ENCODE assay signal across 9 mouse cellular contexts in the genomic region with DNA sequence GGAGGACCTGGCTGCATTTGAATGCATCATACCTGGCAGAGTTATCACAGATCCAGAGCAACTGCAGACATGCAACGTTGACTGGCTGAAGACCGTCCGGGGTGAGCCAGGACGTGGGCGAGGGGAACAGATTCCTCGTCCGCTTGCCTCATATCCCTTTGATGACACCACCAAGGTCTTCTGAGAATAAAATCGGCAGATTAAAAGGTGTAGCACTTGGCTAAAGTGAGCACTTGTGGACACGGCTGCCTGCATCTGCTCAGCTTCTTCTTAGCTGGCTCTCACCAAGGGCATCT. TPM values are rescaled to one million over a fixed set of nuclear protein-coding genes. Genes with fewer than 3 reads are reported as not detected.
A peak's percentile ranks its signal among the peaks of the same experiment; 100 is the strongest.
DNase-seq lines count a peak whose midpoint lies in the region; ATAC-seq and TF ChIP-seq lines count a peak whose summit lies in the region.
"Had no signal": no experiment of that assay in that cellular context is flagged by ENCODE, and none has a peak within 500 bp of the region (broad histone marks: within the 10 kb centered on the region; RNA-seq: fewer than 3 reads in every experiment).

No protein-coding gene starts in this region.

- no peak overlapping the region for H3K9ac ChIP-seq in neural tube, embryonic 11.5 days (ENCODE audit: low read length)
- no peak overlapping the region for H3K9ac ChIP-seq in limb, embryonic 14.5 days (ENCODE audit: low read depth, low read length, severe bottlenecking)
- H3K9ac ChIP-seq in stomach, embryonic 15.5 days, result no peak overlapping the region

- ATAC-seq in neural tube, embryonic 11.5 days (ENCODE audit: insufficient read depth, low FRiP score, low TSS enrichment), result no peak
- ATAC-seq in limb, embryonic 14.5 days (ENCODE audit: low FRiP score, low read depth), result no peak
- no peak for ATAC-seq in stomach, embryonic 15.5 days (ENCODE audit: insufficient read depth, low FRiP score, low read depth)

- H3K27me3 ChIP-seq in neural tube, embryonic 11.5 days (ENCODE audit: control insufficient read depth, insufficient read depth, low read length), result no peaks in the 10 kb centered on the region
- H3K27me3 ChIP-seq in limb, embryonic 14.5 days (ENCODE audit: control insufficient read depth, insufficient read depth, low read length), result no peaks in the 10 kb centered on the region
- H3K27me3 ChIP-seq in stomach, embryonic 15.5 days (replicated peaks), result no peaks in the 10 kb centered on the region
- H3K27me3 ChIP-seq: CH12.LX had no signal

- intact Hi-C loops in gastrocnemius, postnatal 14 days (cut with DNase I; ENCODE audit: low total_unique reads), result no loop called here

- WGBS in neural tube, embryonic 11.5 days, result 94% methylated on average over 9 of the region's 9 CpGs
- 93% methylated on average over 9 of the region's 9 CpGs for WGBS in limb, embryonic 14.5 days
- WGBS in stomach, embryonic 15.5 days, result 93% methylated on average over 9 of the region's 9 CpGs

- H3K9me3 ChIP-seq in neural tube, embryonic 11.5 days (ENCODE audit: control insufficient read depth, low read length), result no peaks in the 10 kb centered on the region
- no peaks in the 10 kb centered on the region for H3K9me3 ChIP-seq in limb, embryonic 14.5 days (ENCODE audit: control insufficient read depth, low read length)
- no peaks in the 10 kb centered on the region for H3K9me3 ChIP-seq in stomach, embryonic 15.5 days

- H3K4me2 ChIP-seq in neural tube, embryonic 11.5 days (ENCODE audit: low read depth), result 0 out of 2 replicates have a peak overlapping the region, but pooled peaks have one; percentile 55
- H3K4me2 ChIP-seq in limb, embryonic 14.5 days (replicated peaks; ENCODE audit: low read depth, low read length, severe bottlenecking), result peak overlapping the region; percentile 64; the same call in 1 of the 2 replicates
- peak overlapping the region; percentile 73 for H3K4me2 ChIP-seq in stomach, embryonic 15.5 days

- H3K4me1 ChIP-seq in neural tube, embryonic 11.5 days (ENCODE audit: control insufficient read depth, insufficient read depth, low read length), result no peaks in the 10 kb centered on the region
- H3K4me1 ChIP-seq in limb, embryonic 14.5 days (ENCODE audit: control insufficient read depth, insufficient read depth, low read length), result peaks cover 7% of the 10 kb centered on the region; the same call in 1 of the 2 replicates
- peaks cover 7% of the 10 kb centered on the region; the same call in 1 of the 2 replicates for H3K4me1 ChIP-seq in stomach, embryonic 15.5 days

- TF ChIP-seq POLR2A in limb, embryonic 14.5 days (IDR thresholded peaks at IDR 0.05; ENCODE audit: borderline replicate concordance, extremely low read depth, insufficient read depth, insufficient read length), result no peak

- no peak overlapping the region for H3K27ac ChIP-seq in neural tube, embryonic 11.5 days (ENCODE audit: low read depth, low read length)
- no peak overlapping the region for H3K27ac ChIP-seq in limb, embryonic 14.5 days (replicated peaks; ENCODE audit: low read depth, low read length)
- no peak overlapping the region for H3K27ac ChIP-seq in stomach, embryonic 15.5 days

- no peaks in the 10 kb centered on the region for H3K36me3 ChIP-seq in neural tube, embryonic 11.5 days (ENCODE audit: control insufficient read depth, insufficient read depth, low read length)
- H3K36me3 ChIP-seq in limb, embryonic 14.5 days (ENCODE audit: control insufficient read depth, insufficient read depth, low read length), result no peaks in the 10 kb centered on the region
- 0 out of 2 replicates have a peak, but pooled peaks cover under 1% of the 10 kb centered on the region for H3K36me3 ChIP-seq in stomach, embryonic 15.5 days

- DNase-seq in gastrocnemius, postnatal 14 days, result peak; percentile 9
- no peak for DNase-seq in gastrocnemius, postnatal 10 days
- DNase-seq in neural tube, embryonic 11.5 days (ENCODE audit: low spot score), result no peak
- DNase-seq in neural tube, embryonic 10.5 days (ENCODE audit: extremely low spot score, low spot score), result no peak
- no peak for DNase-seq in limb, embryonic 14.5 days (ENCODE audit: low spot score)
- no peak for DNase-seq in gastrocnemius, adult 18-20 months (ENCODE audit: low spot score)
- no peak for DNase-seq in thymus, postnatal 36 days

- no peak overlapping the region for H3K4me3 ChIP-seq in neural tube, embryonic 11.5 days (ENCODE audit: low read depth, low read length)
- peak overlapping the region; percentile 59; the same call in 1 of the 2 replicates for H3K4me3 ChIP-seq in limb, embryonic 14.5 days (replicated peaks; ENCODE audit: low read length)
- no peak overlapping the region for H3K4me3 ChIP-seq in stomach, embryonic 15.5 days (replicated peaks)

RNA-seq across cellular contexts. Expression of gene D2hgdh, which starts 1.8 kb away (rescaled TPM):
- total RNA-seq in gastrocnemius, postnatal 14 days (2021), result 10 to 100 TPM; 24.8 to 25.8 TPM
- total RNA-seq in gastrocnemius, postnatal 10 days (2021), result 10 to 100 TPM; 19.5 to 24.4 TPM
- polyA plus RNA-seq in neural tube, embryonic 11.5 days (2014; fragmentation: Nextera tagmentation; extraction: Ambion mirVana), result 11.7 and 13.0 TPM in 2 replicates
- 25.1 and 34.0 TPM in 2 replicates for polyA plus RNA-seq in limb, embryonic 14.5 days (2012; rRNA removed)
- 11.2 and 13.2 TPM in 2 replicates for polyA plus RNA-seq in limb, embryonic 14.5 days (2014; fragmentation: Nextera tagmentation; extraction: Ambion mirVana)
- 13.0 and 15.7 TPM in 2 replicates for polyA plus RNA-seq in stomach, embryonic 15.5 days (2015; fragmentation: Nextera tagmentation; extraction: Ambion mirVana)
- total RNA-seq in gastrocnemius, adult 18-20 months (2021), result 10 to 100 TPM; 19.4 to 23.4 TPM

RNA-seq across cellular contexts. Expression of gene Ing5, which starts 22.7 kb away (rescaled TPM):
- total RNA-seq in gastrocnemius, postnatal 14 days (2021), result 1 to 10 TPM; 2.9 to 3.7 TPM
- total RNA-seq in gastrocnemius, postnatal 10 days (2021), result 1 to 10 TPM; 4.8 to 5.7 TPM
- 16.1 and 17.1 TPM in 2 replicates for polyA plus RNA-seq in neural tube, embryonic 11.5 days (2014; fragmentation: Nextera tagmentation; extraction: Ambion mirVana)
- 14.1 and 15.1 TPM in 2 replicates for polyA plus RNA-seq in limb, embryonic 14.5 days (2012; rRNA removed)
- 9.9 and 11.7 TPM in 2 replicates for polyA plus RNA-seq in limb, embryonic 14.5 days (2014; fragmentation: Nextera tagmentation; extraction: Ambion mirVana)
- polyA plus RNA-seq in stomach, embryonic 15.5 days (2015; fragmentation: Nextera tagmentation; extraction: Ambion mirVana), result 18.3 and 20.2 TPM in 2 replicates
- 1 to 10 TPM; 4.5 to 5.1 TPM for total RNA-seq in gastrocnemius, adult 18-20 months (2021)

RNA-seq across cellular contexts. Expression of gene Dtymk, which starts 24.8 kb away (rescaled TPM):
- 10 to 100 TPM; 16.8 to 23.8 TPM for total RNA-seq in gastrocnemius, postnatal 14 days (2021)
- total RNA-seq in gastrocnemius, postnatal 10 days (2021), result 10 to 100 TPM; 33.4 to 40.5 TPM
- polyA plus RNA-seq in neural tube, embryonic 11.5 days (2014; fragmentation: Nextera tagmentation; extraction: Ambion mirVana), result 199 and 216 TPM in 2 replicates
- 279 and 285 TPM in 2 replicates for polyA plus RNA-seq in limb, embryonic 14.5 days (2012; rRNA removed)
- 234 and 246 TPM in 2 replicates for polyA plus RNA-seq in limb, embryonic 14.5 days (2014; fragmentation: Nextera tagmentation; extraction: Ambion mirVana)
- 228 and 237 TPM in 2 replicates for polyA plus RNA-seq in stomach, embryonic 15.5 days (2015; fragmentation: Nextera tagmentation; extraction: Ambion mirVana)
- 10 to 100 TPM; 15.1 to 16.1 TPM for total RNA-seq in gastrocnemius, adult 18-20 months (2021)

RNA-seq across cellular contexts. Expression of gene Gal3st2, which starts 34.6 kb away (rescaled TPM):
- total RNA-seq in gastrocnemius, postnatal 14 days (2021), result not detected
- total RNA-seq in gastrocnemius, postnatal 10 days (2021), result not detected
- polyA plus RNA-seq in neural tube, embryonic 11.5 days (2014; fragmentation: Nextera tagmentation; extraction: Ambion mirVana), result 0.11 TPM in 1 of 2 replicates, not detected in the other
- 0.23 and 0.54 TPM in 2 replicates for polyA plus RNA-seq in limb, embryonic 14.5 days (2012; rRNA removed)
- 0.08 TPM in 1 of 2 replicates, not detected in the other for polyA plus RNA-seq in limb, embryonic 14.5 days (2014; fragmentation: Nextera tagmentation; extraction: Ambion mirVana)
- polyA plus RNA-seq in stomach, embryonic 15.5 days (2015; fragmentation: Nextera tagmentation; extraction: Ambion mirVana), result 0.06 TPM in 1 of 2 replicates, not detected in the other
- total RNA-seq in gastrocnemius, adult 18-20 months (2021), result not detected
